ENCODE assay signal across 8 mouse cellular contexts in genomic region chr5:144767106-144767798, GRCm38 (mm10). TPM values are rescaled to one million over a fixed set of nuclear protein-coding genes. Genes with fewer than 3 reads are reported as not detected.
DNase-seq lines count a peak whose midpoint lies in the region; ATAC-seq lines count a peak whose summit lies in the region.
"Not testable (repeated sequence)": the region's sequence is repeated elsewhere in the genome, so short reads cannot be mapped to it uniquely, and the experiment has no call there.

Gene Trrap (plus strand): TSS chr5:144767732.

- H3K4me2 ChIP-seq in embryonic facial prominence, embryonic 14.5 days (ENCODE audit: low read depth, low read length): peak within 1 kb of the TSS; percentile 65
- peak within 1 kb of the TSS; percentile 70 for H3K4me2 ChIP-seq in limb, embryonic 15.5 days
- H3K4me2 ChIP-seq in midbrain, embryonic 12.5 days (replicated peaks): peak within 1 kb of the TSS; percentile 74
- H3K4me2 ChIP-seq in stomach, embryonic 16.5 days (ENCODE audit: low read depth, low read length): peak within 1 kb of the TSS; percentile 58

- not testable (repeated sequence) for H3K9me3 ChIP-seq in embryonic facial prominence, embryonic 14.5 days (ENCODE audit: control insufficient read depth, low read length); limb, embryonic 15.5 days; midbrain, embryonic 12.5 days; stomach, embryonic 16.5 days (replicated peaks; ENCODE audit: control insufficient read depth, low read length)

- not testable (repeated sequence) for DNase-seq in adrenal gland, postnatal 10 days; embryonic facial prominence, embryonic 14.5 days (ENCODE audit: low spot score); gastrocnemius, postnatal 36 days; large intestine, adult 2 months (ENCODE audit: low read depth, low spot score)

- H3K27me3 ChIP-seq in embryonic facial prominence, embryonic 14.5 days (replicated peaks; ENCODE audit: control insufficient read depth, insufficient read depth, low read length); limb, embryonic 15.5 days; midbrain, embryonic 12.5 days; stomach, embryonic 16.5 days (ENCODE audit: control insufficient read depth, insufficient read depth, low read length): not testable (repeated sequence)

- peak within 1 kb of the TSS; percentile 96 for H3K4me3 ChIP-seq in embryonic facial prominence, embryonic 14.5 days (ENCODE audit: low read depth, low read length)
- peak within 1 kb of the TSS; percentile 98 for H3K4me3 ChIP-seq in limb, embryonic 15.5 days
- H3K4me3 ChIP-seq in midbrain, embryonic 12.5 days: peak within 1 kb of the TSS; percentile 73
- peak within 1 kb of the TSS; percentile 97 for H3K4me3 ChIP-seq in stomach, embryonic 16.5 days (replicated peaks; ENCODE audit: low read length)

- WGBS in embryonic facial prominence, embryonic 14.5 days: 86% methylated on average over 12 of the region's 15 CpGs
- 78% methylated on average over 15 of the region's 15 CpGs for WGBS in large intestine, adult 2 months
- WGBS in limb, embryonic 15.5 days: 78% methylated on average over 14 of the region's 15 CpGs
- WGBS in midbrain, embryonic 12.5 days: 91% methylated on average over 10 of the region's 15 CpGs
- 79% methylated on average over 14 of the region's 15 CpGs for WGBS in stomach, embryonic 16.5 days

- not testable (repeated sequence) for H3K4me1 ChIP-seq in embryonic facial prominence, embryonic 14.5 days (ENCODE audit: control insufficient read depth, insufficient read depth, low read length); limb, embryonic 15.5 days
- H3K4me1 ChIP-seq in midbrain, embryonic 12.5 days: peaks cover 13% of the 10 kb centered on the region
- H3K4me1 ChIP-seq in stomach, embryonic 16.5 days (ENCODE audit: control insufficient read depth, insufficient read depth, low read length): peaks cover 10% of the 10 kb centered on the region

- H3K9ac ChIP-seq in embryonic facial prominence, embryonic 14.5 days (ENCODE audit: low read depth, low read length): peak within 1 kb of the TSS; percentile 97
- peak within 1 kb of the TSS; percentile 94 for H3K9ac ChIP-seq in limb, embryonic 15.5 days
- H3K9ac ChIP-seq in midbrain, embryonic 12.5 days (replicated peaks): peak within 1 kb of the TSS; percentile 87
- H3K9ac ChIP-seq in stomach, embryonic 16.5 days (ENCODE audit: low read length): peak within 1 kb of the TSS; percentile 97

- H3K27ac ChIP-seq in embryonic facial prominence, embryonic 14.5 days (replicated peaks; ENCODE audit: low read depth, low read length): peak within 1 kb of the TSS; percentile 97
- H3K27ac ChIP-seq in limb, embryonic 15.5 days: peak within 1 kb of the TSS; percentile 99
- peak within 1 kb of the TSS; percentile 93 for H3K27ac ChIP-seq in midbrain, embryonic 12.5 days (replicated peaks)
- H3K27ac ChIP-seq in stomach, embryonic 16.5 days (ENCODE audit: low read length): peak within 1 kb of the TSS; percentile 97

- peak; percentile 7; the same call in 1 of the 2 replicates for ATAC-seq in embryonic facial prominence, embryonic 14.5 days (ENCODE audit: low read depth)
- not testable (repeated sequence) for ATAC-seq in hematopoietic stem cell, adult 5-6 weeks (replicated peaks in 1 of 2; ENCODE audit: insufficient read depth in 1 of 2, low FRiP score in 2 of 2, low TSS enrichment in 1 of 2, low read depth in 1 of 2, poor library complexity in 2 of 2, severe bottlenecking in 2 of 2); midbrain, embryonic 12.5 days (ENCODE audit: low FRiP score, low read depth)
- 0 out of 2 replicates have a peak, but pooled peaks have one; percentile 18 for ATAC-seq in limb, embryonic 15.5 days (ENCODE audit: insufficient number of reproducible peaks, low FRiP score, low TSS enrichment, low read depth)
- ATAC-seq in stomach, embryonic 16.5 days (ENCODE audit: insufficient read depth, low FRiP score): peak; percentile 2; the same call in 1 of the 2 replicates

- peaks cover 14% of the 10 kb centered on the region for H3K36me3 ChIP-seq in embryonic facial prominence, embryonic 14.5 days (ENCODE audit: control insufficient read depth, insufficient read depth, low read length)
- peaks cover 21% of the 10 kb centered on the region for H3K36me3 ChIP-seq in limb, embryonic 15.5 days
- peaks cover 18% of the 10 kb centered on the region for H3K36me3 ChIP-seq in midbrain, embryonic 12.5 days
- H3K36me3 ChIP-seq in stomach, embryonic 16.5 days (ENCODE audit: control insufficient read depth, insufficient read depth, low read length): not testable (repeated sequence)

- intact Hi-C loops in gastrocnemius, postnatal 36 days (cut with DNase I): loop anchor here (5.0 kb wide), 1 partner anchor 375 kb away; the partner anchor contains the start of genes Bud31 and Pdap1

RNA-seq across cellular contexts. Expression of gene Trrap, which starts in this region (rescaled TPM):
- total RNA-seq in adrenal gland, postnatal 10 days (2021): 100 to 1,000 TPM in 1 of 2 experiments, 10 to 100 TPM in 1; 77.5 to 114 TPM
- 68.8 and 75.4 TPM in 2 replicates for polyA plus RNA-seq in embryonic facial prominence, embryonic 14.5 days (2014; fragmentation: Nextera tagmentation; extraction: Ambion mirVana)
- 10 to 100 TPM; 24.4 to 27.2 TPM for total RNA-seq in gastrocnemius, postnatal 36 days (2021)
- 55.2 and 62.5 TPM in 2 replicates for total RNA-seq in hematopoietic stem cell, adult 5-6 weeks (2017)
- 55.6 and 62.4 TPM in 2 replicates for polyA plus RNA-seq in large intestine, adult 2 months (2012; rRNA removed)
- polyA plus RNA-seq in limb, embryonic 15.5 days (2015; fragmentation: Nextera tagmentation; extraction: Ambion mirVana): 52.5 and 59.5 TPM in 2 replicates
- polyA plus RNA-seq in midbrain, embryonic 12.5 days (2016; fragmentation: Nextera tagmentation; extraction: Ambion mirVana): 95.9 and 102 TPM in 2 replicates
- polyA plus RNA-seq in stomach, embryonic 16.5 days (2015; fragmentation: Nextera tagmentation; extraction: Ambion mirVana): 55.5 and 57.6 TPM in 2 replicates
